ENCODE assay signal across 7 mouse cellular contexts in genomic region chr13:46058862-46059261, GRCm38 (mm10).
DNase-seq lines count a peak whose midpoint lies in the region; ATAC-seq lines count a peak whose summit lies in the region.

No protein-coding gene starts in this region.

- peak; percentile 25 to 28 for DNase-seq in spleen, postnatal 36 days (ENCODE audit: low spot score in 2 of 2)
- DNase-seq in spleen, postnatal 14 days (ENCODE audit: low spot score in 2 of 2): no peak
- peak; percentile 35 for DNase-seq in kidney, postnatal 14 days
- no peak for DNase-seq in ovary, postnatal 14 days (ENCODE audit: low spot score)
- DNase-seq in layer of hippocampus, adult 18-20 months (ENCODE audit: low spot score in 2 of 2): no peak
- no peak for DNase-seq in layer of hippocampus, postnatal 25 days (ENCODE audit: extremely low spot score in 1 of 2, low spot score in 1 of 2)

- ATAC-seq in common myeloid progenitor, adult 5-6 weeks (replicated peaks; ENCODE audit: low read depth, poor library complexity, severe bottlenecking): peak; percentile 90

Comparison
In these comparisons a context has a peak if more than half of its experiments do, and no peak if none do; other contexts are left out.
1. DNase-seq: peak in spleen, postnatal 36 days (2 of 2) and kidney, postnatal 14 days (single experiment); none in spleen, postnatal 14 days (0 of 2), ovary, postnatal 14 days (single experiment), layer of hippocampus, adult 18-20 months (0 of 2) and layer of hippocampus, postnatal 25 days (0 of 2).